In the genomic region with DNA sequence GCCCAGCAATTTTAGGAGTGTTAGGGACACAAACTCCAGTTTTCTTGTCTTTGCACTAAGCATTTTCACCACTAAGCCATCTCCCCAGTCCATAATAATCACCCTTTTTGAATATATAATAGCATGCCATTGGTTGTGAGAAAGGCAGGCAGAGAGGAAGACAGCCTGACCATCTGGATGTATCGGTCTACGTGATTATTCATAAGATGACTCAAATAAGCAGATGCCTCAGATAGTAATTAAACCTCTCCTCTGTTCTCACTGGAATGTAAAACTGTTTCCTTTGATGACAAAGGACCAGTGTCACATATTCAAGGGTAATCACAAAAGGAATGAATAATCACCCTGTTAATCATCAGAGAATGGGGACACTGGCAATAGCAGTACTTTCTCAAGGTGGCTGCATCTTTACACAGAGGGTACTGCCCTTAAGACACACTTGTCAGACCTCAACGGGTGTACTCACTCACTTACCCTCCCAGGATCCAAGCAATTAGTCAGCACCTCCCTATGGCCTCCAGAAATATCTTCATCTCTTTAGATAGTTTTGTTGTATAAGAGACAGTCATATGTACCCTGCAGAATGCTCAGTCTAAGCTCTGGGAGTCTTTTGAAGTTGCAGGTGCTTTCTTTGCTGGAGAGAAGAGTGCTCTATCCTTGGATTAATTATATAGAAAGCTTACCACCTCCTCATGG, we compare ENCODE assay signal across 16 mouse cellular contexts.
DNase-seq lines count a peak whose midpoint lies in the region; ATAC-seq and TF ChIP-seq lines count a peak whose summit lies in the region.
"Had no signal": no experiment of that assay in that cellular context is flagged by ENCODE, and none has a peak within 500 bp of the region (broad histone marks: within the 10 kb centered on the region; RNA-seq: fewer than 3 reads in every experiment).

No protein-coding gene starts in this region.

- no peak overlapping the region for H3K27ac ChIP-seq in embryonic facial prominence, embryonic 11.5 days (replicated peaks; ENCODE audit: low read depth, low read length)
- H3K27ac ChIP-seq in embryonic facial prominence, embryonic 10.5 days (replicated peaks), result no peak overlapping the region
- H3K27ac ChIP-seq in midbrain, embryonic 14.5 days (replicated peaks; ENCODE audit: low read depth, low read length), result no peak overlapping the region
- H3K27ac ChIP-seq in midbrain, postnatal 0 days (ENCODE audit: low read depth, low read length), result no peak overlapping the region
- no peak overlapping the region; the same call in 1 of the 2 replicates for H3K27ac ChIP-seq in hindbrain, embryonic 13.5 days
- H3K27ac ChIP-seq in neural tube, embryonic 13.5 days (replicated peaks), result no peak overlapping the region
- H3K27ac ChIP-seq: embryonic facial prominence, embryonic 12.5 days; hindbrain, embryonic 15.5 days; limb, embryonic 12.5 days had no signal

- H3K36me3 ChIP-seq in embryonic facial prominence, embryonic 11.5 days (replicated peaks; ENCODE audit: control insufficient read depth, insufficient read depth, low read depth, low read length), result no peaks in the 10 kb centered on the region
- H3K36me3 ChIP-seq in embryonic facial prominence, embryonic 10.5 days (replicated peaks), result no peaks in the 10 kb centered on the region
- no peaks in the 10 kb centered on the region for H3K36me3 ChIP-seq in midbrain, embryonic 14.5 days (ENCODE audit: control insufficient read depth, insufficient read depth, low read length)
- no peaks in the 10 kb centered on the region for H3K36me3 ChIP-seq in midbrain, postnatal 0 days (ENCODE audit: insufficient read depth, low read length)
- H3K36me3 ChIP-seq in hindbrain, embryonic 13.5 days, result no peaks in the 10 kb centered on the region
- no peaks in the 10 kb centered on the region for H3K36me3 ChIP-seq in neural tube, embryonic 13.5 days
- H3K36me3 ChIP-seq: embryonic facial prominence, embryonic 12.5 days; hindbrain, embryonic 15.5 days; limb, embryonic 12.5 days had no signal

- peak; percentile 34; the same call in 1 of the 2 replicates for ATAC-seq in embryonic facial prominence, embryonic 11.5 days (replicated peaks; ENCODE audit: insufficient number of reproducible peaks, low FRiP score, low TSS enrichment, low read depth)
- peak; percentile 17; the same call in 1 of the 2 replicates for ATAC-seq in midbrain, embryonic 14.5 days (ENCODE audit: low FRiP score, low TSS enrichment)
- no peak for ATAC-seq in midbrain, postnatal 0 days (ENCODE audit: low FRiP score)
- peak; percentile 69 for ATAC-seq in hindbrain, embryonic 13.5 days (ENCODE audit: low FRiP score)
- ATAC-seq in neural tube, embryonic 13.5 days (ENCODE audit: low read depth), result peak; percentile 59; the same call in 1 of the 2 replicates
- ATAC-seq in granulocyte monocyte progenitor cell, adult 5-6 weeks (replicated peaks; ENCODE audit: poor library complexity, severe bottlenecking), result no peak

- DNase-seq in embryonic facial prominence, embryonic 11.5 days (ENCODE audit: low spot score), result no peak
- DNase-seq in embryonic facial prominence, embryonic 10.5 days (ENCODE audit: low spot score), result no peak
- DNase-seq in midbrain, embryonic 14.5 days, result no peak
- no peak for DNase-seq in midbrain, postnatal 0 days (ENCODE audit: low spot score)
- DNase-seq in lung, postnatal 4 days, result no peak
- DNase-seq: cerebellum, adult 2 months; lung, adult 18-20 months; thymus, adult 2 months had no signal

- 68% methylated on average over 3 of the region's 3 CpGs for WGBS in embryonic facial prominence, embryonic 11.5 days
- WGBS in embryonic facial prominence, embryonic 10.5 days, result 73% methylated on average over 3 of the region's 3 CpGs
- WGBS in midbrain, embryonic 14.5 days, result 59% methylated on average over 3 of the region's 3 CpGs
- 64% methylated on average over 3 of the region's 3 CpGs for WGBS in midbrain, postnatal 0 days
- 28% methylated on average over 3 of the region's 3 CpGs for WGBS in hindbrain, embryonic 13.5 days
- 24% methylated on average over 3 of the region's 3 CpGs for WGBS in neural tube, embryonic 13.5 days

- no peak for TF ChIP-seq CTCF in midbrain, postnatal 0 days (IDR thresholded peaks at IDR 0.05)

- H3K4me2 ChIP-seq in embryonic facial prominence, embryonic 11.5 days (ENCODE audit: low read depth, low read length), result no peak overlapping the region
- no peak overlapping the region for H3K4me2 ChIP-seq in midbrain, embryonic 14.5 days (ENCODE audit: low read length)
- H3K4me2 ChIP-seq in midbrain, postnatal 0 days (ENCODE audit: low read depth, low read length, poor library complexity, severe bottlenecking), result no peak overlapping the region
- no peak overlapping the region for H3K4me2 ChIP-seq in hindbrain, embryonic 13.5 days
- H3K4me2 ChIP-seq in neural tube, embryonic 13.5 days, result no peak overlapping the region
- H3K4me2 ChIP-seq: embryonic facial prominence, embryonic 12.5 days; heart, embryonic 11.5 days; hindbrain, embryonic 15.5 days; limb, embryonic 12.5 days had no signal

- no peaks in the 10 kb centered on the region for H3K27me3 ChIP-seq in embryonic facial prominence, embryonic 11.5 days (ENCODE audit: control insufficient read depth, insufficient read depth, low read length)
- H3K27me3 ChIP-seq in embryonic facial prominence, embryonic 10.5 days (replicated peaks; ENCODE audit: low read depth, poor library complexity, severe bottlenecking), result no peaks in the 10 kb centered on the region
- no peaks in the 10 kb centered on the region for H3K27me3 ChIP-seq in midbrain, embryonic 14.5 days (ENCODE audit: control insufficient read depth, insufficient read depth, low read length)
- no peaks in the 10 kb centered on the region for H3K27me3 ChIP-seq in midbrain, postnatal 0 days (ENCODE audit: insufficient read depth, low read length)
- no peaks in the 10 kb centered on the region for H3K27me3 ChIP-seq in hindbrain, embryonic 13.5 days
- H3K27me3 ChIP-seq in neural tube, embryonic 13.5 days, result no peaks in the 10 kb centered on the region
- H3K27me3 ChIP-seq: embryonic facial prominence, embryonic 12.5 days; hindbrain, embryonic 15.5 days; limb, embryonic 12.5 days; megakaryocyte, embryonic 14.5 days had no signal

- no peak overlapping the region for H3K9ac ChIP-seq in embryonic facial prominence, embryonic 11.5 days (replicated peaks; ENCODE audit: low read length)
- no peak overlapping the region for H3K9ac ChIP-seq in midbrain, embryonic 14.5 days (replicated peaks; ENCODE audit: low read length)
- no peak overlapping the region for H3K9ac ChIP-seq in midbrain, postnatal 0 days (replicated peaks; ENCODE audit: low read length, poor library complexity, severe bottlenecking)
- H3K9ac ChIP-seq in hindbrain, embryonic 13.5 days, result no peak overlapping the region
- H3K9ac ChIP-seq in neural tube, embryonic 13.5 days, result no peak overlapping the region
- H3K9ac ChIP-seq: embryonic facial prominence, embryonic 12.5 days; hindbrain, embryonic 15.5 days; limb, embryonic 12.5 days had no signal

- no peak overlapping the region for H3K4me3 ChIP-seq in embryonic facial prominence, embryonic 11.5 days (ENCODE audit: low read depth, low read length)
- H3K4me3 ChIP-seq in embryonic facial prominence, embryonic 10.5 days, result no peak overlapping the region
- H3K4me3 ChIP-seq in midbrain, embryonic 14.5 days (replicated peaks; ENCODE audit: low read depth, low read length), result no peak overlapping the region
- H3K4me3 ChIP-seq in midbrain, postnatal 0 days (ENCODE audit: low read depth, low read length), result no peak overlapping the region
- H3K4me3 ChIP-seq in hindbrain, embryonic 13.5 days, result no peak overlapping the region
- H3K4me3 ChIP-seq in neural tube, embryonic 13.5 days, result no peak overlapping the region
- H3K4me3 ChIP-seq: embryonic facial prominence, embryonic 12.5 days; hindbrain, embryonic 15.5 days; limb, embryonic 12.5 days; megakaryocyte, embryonic 14.5 days had no signal

- no peaks in the 10 kb centered on the region for H3K4me1 ChIP-seq in embryonic facial prominence, embryonic 11.5 days (ENCODE audit: control insufficient read depth, insufficient read depth, low read length)
- no peaks in the 10 kb centered on the region for H3K4me1 ChIP-seq in embryonic facial prominence, embryonic 10.5 days
- H3K4me1 ChIP-seq in midbrain, embryonic 14.5 days (ENCODE audit: control insufficient read depth, insufficient read depth, low read length), result no peaks in the 10 kb centered on the region
- H3K4me1 ChIP-seq in midbrain, postnatal 0 days (ENCODE audit: insufficient read depth, low read length), result no peaks in the 10 kb centered on the region
- H3K4me1 ChIP-seq in hindbrain, embryonic 13.5 days (replicated peaks), result no peaks in the 10 kb centered on the region; the same call in 1 of the 2 replicates
- H3K4me1 ChIP-seq in neural tube, embryonic 13.5 days (replicated peaks), result peaks cover 10% of the 10 kb centered on the region; the same call in 1 of the 2 replicates
- H3K4me1 ChIP-seq: embryonic facial prominence, embryonic 12.5 days; hindbrain, embryonic 15.5 days; limb, embryonic 12.5 days; megakaryocyte, embryonic 14.5 days had no signal

- no peaks in the 10 kb centered on the region for H3K9me3 ChIP-seq in embryonic facial prominence, embryonic 11.5 days (replicated peaks; ENCODE audit: control insufficient read depth, low read length)
- H3K9me3 ChIP-seq in embryonic facial prominence, embryonic 10.5 days, result no peaks in the 10 kb centered on the region
- H3K9me3 ChIP-seq in midbrain, embryonic 14.5 days (ENCODE audit: control insufficient read depth, low read length), result no peaks in the 10 kb centered on the region
- H3K9me3 ChIP-seq in midbrain, postnatal 0 days (ENCODE audit: low read length), result no peaks in the 10 kb centered on the region
- no peaks in the 10 kb centered on the region for H3K9me3 ChIP-seq in hindbrain, embryonic 13.5 days
- no peaks in the 10 kb centered on the region for H3K9me3 ChIP-seq in neural tube, embryonic 13.5 days
- H3K9me3 ChIP-seq: embryonic facial prominence, embryonic 12.5 days; hindbrain, embryonic 15.5 days; limb, embryonic 12.5 days had no signal

Comparison
In these comparisons a context has a peak if more than half of its experiments do, and no peak if none do; other contexts are left out.
1. ATAC-seq: peak in embryonic facial prominence, embryonic 11.5 days (single experiment), midbrain, embryonic 14.5 days (single experiment), hindbrain, embryonic 13.5 days (single experiment) and neural tube, embryonic 13.5 days (single experiment); none in midbrain, postnatal 0 days (single experiment) and granulocyte monocyte progenitor cell, adult 5-6 weeks (single experiment).